24 mouse cellular contexts compared by ENCODE assay signal in the genomic region with DNA sequence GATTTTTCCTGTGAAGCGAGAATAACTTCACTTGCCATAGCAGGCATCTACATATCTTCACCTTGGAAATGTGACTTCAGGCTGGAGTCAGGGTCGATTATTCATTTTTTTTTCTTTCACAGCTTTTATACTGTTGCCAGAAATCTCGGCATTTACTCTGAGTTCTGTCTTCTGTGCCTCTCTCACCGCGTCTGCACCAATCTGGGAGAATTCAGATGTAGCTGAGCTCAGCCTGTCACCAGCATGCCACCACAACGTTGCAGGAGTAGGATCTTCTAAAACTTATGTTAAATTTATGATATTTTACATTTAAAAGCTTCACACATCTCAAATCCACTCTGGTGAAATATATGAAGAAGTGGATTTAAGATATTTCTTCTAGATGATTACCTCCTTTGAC. TPM values are rescaled to one million over a fixed set of nuclear protein-coding genes. Genes with fewer than 3 reads are reported as not detected.
"Had no signal": no experiment of that assay in that cellular context is flagged by ENCODE, and none has a peak within 500 bp of the region (broad histone marks: within the 10 kb centered on the region; RNA-seq: fewer than 3 reads in every experiment).

No protein-coding gene starts in this region.

- H3K9ac ChIP-seq: liver, embryonic 13.5 days; liver, embryonic 15.5 days; liver, postnatal 0 days; lung, embryonic 15.5 days; midbrain, embryonic 13.5 days; neural tube, embryonic 12.5 days; stomach, embryonic 15.5 days had no signal

- H3K36me3 ChIP-seq: liver, embryonic 13.5 days; liver, embryonic 15.5 days; lung, embryonic 15.5 days; midbrain, embryonic 13.5 days; neural tube, embryonic 12.5 days; stomach, embryonic 15.5 days had no signal

- H3K4me2 ChIP-seq: liver, embryonic 13.5 days; liver, embryonic 15.5 days; lung, embryonic 15.5 days; midbrain, embryonic 11.5 days; midbrain, embryonic 13.5 days; neural tube, embryonic 12.5 days; stomach, embryonic 15.5 days had no signal

- H3K9me3 ChIP-seq: liver, embryonic 13.5 days; liver, embryonic 15.5 days; lung, embryonic 15.5 days; midbrain, embryonic 13.5 days; neural tube, embryonic 12.5 days; stomach, embryonic 15.5 days had no signal

- H3K4me3 ChIP-seq: liver, embryonic 13.5 days; liver, embryonic 15.5 days; lung, embryonic 15.5 days; megakaryocyte, embryonic 14.5 days; midbrain, embryonic 13.5 days; neural tube, embryonic 12.5 days; stomach, embryonic 15.5 days had no signal

- H3K4me1 ChIP-seq: lung, embryonic 15.5 days; midbrain, embryonic 13.5 days; neural tube, embryonic 12.5 days; stomach, embryonic 15.5 days had no signal

- H3K27me3 ChIP-seq: liver, embryonic 13.5 days; liver, embryonic 15.5 days; lung, embryonic 15.5 days; midbrain, embryonic 13.5 days; neural tube, embryonic 12.5 days; stomach, embryonic 15.5 days had no signal

- ATAC-seq: liver, postnatal 0 days; lung, postnatal 0 days; midbrain, embryonic 13.5 days had no signal

- H3K27ac ChIP-seq: liver, embryonic 13.5 days; liver, embryonic 15.5 days; lung, embryonic 15.5 days; macrophage; midbrain, embryonic 13.5 days; neural tube, embryonic 12.5 days; stomach, embryonic 15.5 days; stomach, postnatal 0 days had no signal

- DNase-seq: liver, embryonic 13.5 days; liver, postnatal 0 days; lung, adult 2 months; lung, postnatal 14 days; lung, postnatal 36 days; right cerebral cortex, postnatal 25 days; thymus, adult 2 months; thymus, postnatal 25 days; thymus, postnatal 4 days had no signal

RNA-seq across cellular contexts. Expression of gene Olfr459, which starts 20.4 kb away (rescaled TPM):
- polyA plus RNA-seq: liver, embryonic 13.5 days; liver, embryonic 15.5 days; liver, postnatal 0 days; lung, adult 2 months; lung, embryonic 15.5 days; lung, postnatal 0 days; macrophage; midbrain, embryonic 11.5 days; midbrain, embryonic 13.5 days; midbrain, postnatal 0 days; neural tube, embryonic 12.5 days; neural tube, embryonic 14.5 days; spleen, adult 2 months; stomach, embryonic 15.5 days; stomach, postnatal 0 days; testis, adult 2 months; thymus, adult 2 months; urinary bladder, adult 2 months had no signal

RNA-seq across cellular contexts. Expression of gene Kel, which starts 50.5 kb away (rescaled TPM):
- polyA plus RNA-seq: lung, adult 2 months; macrophage; urinary bladder, adult 2 months had no signal
